Mouse (Mus musculus) megakaryocyte, embryonic 14.5 days (primary cell): ENCODE data around the gene Clip3. TPM values are rescaled to one million over a fixed set of nuclear protein-coding genes. Genes with fewer than 3 reads are reported as not detected.

ENCODE experiments used
- H3K27me3 ChIP-seq: replicated peaks from 2 replicates; pipeline ENCODE3; 2012; ENCODE audit warnings: inconsistent platforms
- H3K36me3 ChIP-seq: replicated peaks from 2 replicates; pipeline ENCODE3; 2012; ENCODE audit warnings: low read length, inconsistent platforms, mixed read lengths
- H3K4me1 ChIP-seq: 2 replicates; pipeline ENCODE4 v1.6.1; 2012; ENCODE audit warnings: inconsistent platforms
- H3K4me3 ChIP-seq: replicated peaks from 2 replicates; pipeline ENCODE3; 2012; ENCODE audit warnings: moderate library complexity, mild to moderate bottlenecking, inconsistent platforms
- H3K9me3 ChIP-seq: 2 replicates; pipeline ENCODE4 v1.6.1; 2012; ENCODE audit warnings: inconsistent platforms
- FLI1 ChIP-seq: IDR thresholded peaks from 2 replicates; pipeline ENCODE4 v1.6.1; 2012; ENCODE audit warnings: low read length, inconsistent platforms, mixed read lengths
- GATA1 ChIP-seq: IDR thresholded peaks from 3 replicates; pipeline ENCODE4 v1.6.1; 2012; ENCODE audit warnings: mixed read lengths, low read length, inconsistent platforms, borderline replicate concordance
- polyA plus RNA-seq: library from polyadenylated mRNA; stranded (reverse); fragments of >175 nt; gene quantifications from 2 replicates; pipeline ENCODE4 v1.2.3, GENCODE M21; 2012; ENCODE audit warnings: low replicate concordance; ENCODE audit not compliant: insufficient read depth

The Clip3 gene
- polyA plus RNA-seq, 1 experiment: 0.34 TPM

GRCm38 (mm10) chr7:30336384-30336783 lies 44.9 kb downstream of the Clip3 start:
- no peak for TF ChIP-seq FLI1
- no peak for TF ChIP-seq GATA1
- H3K27me3 ChIP-seq: peaks cover 68% of the 10 kb centered on the region

GRCm38 (mm10) chr7:30339432-30340109 lies 48.0 kb downstream of the Clip3 start:
- H3K4me3 ChIP-seq: no peak overlapping the region
- no peak for TF ChIP-seq GATA1
- no peak for TF ChIP-seq FLI1
- peaks cover 9% of the 10 kb centered on the region; the same call in 1 of the 2 replicates for H3K4me1 ChIP-seq
- no peaks in the 10 kb centered on the region for H3K9me3 ChIP-seq
- peaks cover 64% of the 10 kb centered on the region for H3K27me3 ChIP-seq
- no peaks in the 10 kb centered on the region for H3K36me3 ChIP-seq

More at GRCm38 (mm10) chr7:30336384-30336783, 44.9 kb downstream of the Clip3 start:
- H3K36me3 ChIP-seq: no peaks in the 10 kb centered on the region
- H3K4me1 ChIP-seq: peaks cover 41% of the 10 kb centered on the region
- H3K9me3 ChIP-seq: no peaks in the 10 kb centered on the region
- H3K4me3 ChIP-seq: no peak overlapping the region

- H3K27me3 ChIP-seq: peaks cover 66% of the 10 kb centered on the region
- H3K36me3 ChIP-seq: no peaks in the 10 kb centered on the region
- TF ChIP-seq GATA1 (no peak), FLI1 (no peak)
- H3K4me3 ChIP-seq: no peak overlapping the region
- peaks cover 11% of the 10 kb centered on the region for H3K4me1 ChIP-seq
- H3K9me3 ChIP-seq: no peaks in the 10 kb centered on the region
These were observed 55.3 kb downstream of the Clip3 start for GRCm38 (mm10) chr7:30346635-30347379.

GRCm38 (mm10) chr7:30347828-30348227 lies 56.3 kb downstream of the Clip3 start:
- no peaks in the 10 kb centered on the region for H3K36me3 ChIP-seq
- H3K9me3 ChIP-seq: no peaks in the 10 kb centered on the region
- no peak overlapping the region for H3K4me3 ChIP-seq
- H3K4me1 ChIP-seq: peaks cover 11% of the 10 kb centered on the region
- peaks cover 72% of the 10 kb centered on the region for H3K27me3 ChIP-seq
- TF ChIP-seq FLI1 (no peak), GATA1 (no peak)

- H3K27me3 ChIP-seq: peaks cover 90% of the 10 kb centered on the region
- H3K4me1 ChIP-seq: peaks cover 2% of the 10 kb centered on the region; the same call in 1 of the 2 replicates
- H3K36me3 ChIP-seq: no peaks in the 10 kb centered on the region
- H3K9me3 ChIP-seq: no peaks in the 10 kb centered on the region
- H3K4me3 ChIP-seq: no peak overlapping the region
- no peak for TF ChIP-seq FLI1
- no peak for TF ChIP-seq GATA1
These were observed 61.8 kb downstream of the Clip3 start for GRCm38 (mm10) chr7:30353279-30353822.

DNA sequence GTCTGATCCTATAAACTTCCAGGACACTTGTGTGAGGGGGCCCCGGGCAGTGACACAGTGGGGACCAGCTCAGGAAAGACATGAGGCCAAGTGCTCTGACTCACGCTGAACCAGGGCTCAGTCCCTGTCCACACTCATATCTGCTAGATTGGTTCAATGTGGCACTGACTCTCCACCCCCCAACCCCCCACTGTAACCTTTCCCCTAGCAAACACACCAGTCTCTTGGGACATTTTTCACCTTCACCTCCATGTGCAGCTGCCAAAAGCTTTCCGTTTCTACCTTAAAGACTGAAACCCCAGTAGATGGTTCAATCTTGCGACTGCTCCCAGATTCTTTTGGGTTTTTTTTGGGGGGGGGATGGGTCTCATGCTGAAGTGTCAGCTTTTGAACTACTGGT lies 62.5 kb downstream of the Clip3 start:
- Histone ChIP-seq H3K27me3 (peaks cover 87% of the 10 kb centered on the region), H3K9me3 (no peaks in the 10 kb centered on the region), H3K4me3 (no peak overlapping the region), H3K36me3 (no peaks in the 10 kb centered on the region), H3K4me1 (no peaks in the 10 kb centered on the region)
- TF ChIP-seq GATA1 (no peak), FLI1 (no peak)

Other genes with a start within 250 kb of the Clip3 start
- gene Zfp14, start 240.3 kb upstream of the Clip3 start, polyA plus RNA-seq: not detected in 2 replicates
- 0.21 TPM in 1 of 2 replicates, not detected in the other for gene Zfp82, start 218.8 kb upstream of the Clip3 start, polyA plus RNA-seq
- not detected in 2 replicates for gene Gm26920, start 201.3 kb upstream of the Clip3 start, polyA plus RNA-seq
- gene Zfp566, start 201.2 kb upstream of the Clip3 start, polyA plus RNA-seq: 0.37 TPM in 1 of 2 replicates, not detected in the other
- gene Zfp260, start 197.0 kb upstream of the Clip3 start, polyA plus RNA-seq: 0.26 TPM in 1 of 2 replicates, not detected in the other
- not detected in 2 replicates for gene Zfp382, start 169.8 kb upstream of the Clip3 start, polyA plus RNA-seq
- gene Zfp146, start 122.0 kb upstream of the Clip3 start, polyA plus RNA-seq: 2.6 TPM in 1 of 2 replicates, not detected in the other
- 2.4 TPM in 1 of 2 replicates, not detected in the other for gene Cox7a1, start 107.6 kb upstream of the Clip3 start, polyA plus RNA-seq
- gene Capns1, start 92.9 kb upstream of the Clip3 start, polyA plus RNA-seq: 122 and 208 TPM in 2 replicates
- 13.7 and 67.3 TPM in 2 replicates for gene Polr2i, start 59.8 kb upstream of the Clip3 start, polyA plus RNA-seq
- gene Tbcb, start 59.5 kb upstream of the Clip3 start, polyA plus RNA-seq: 21.7 and 73.2 TPM in 2 replicates
- gene Ovol3, start 56.0 kb upstream of the Clip3 start, polyA plus RNA-seq: not detected in 2 replicates
- not detected in 2 replicates for gene Thap8, start 11.6 kb upstream of the Clip3 start, polyA plus RNA-seq
- 35.7 and 93.0 TPM in 2 replicates for gene Wdr62, start 11.3 kb upstream of the Clip3 start, polyA plus RNA-seq
- 78.7 and 108 TPM in 2 replicates for gene Alkbh6, start 17.0 kb downstream of the Clip3 start, polyA plus RNA-seq
- gene Syne4, start 23.1 kb downstream of the Clip3 start, polyA plus RNA-seq: 2.6 TPM in 1 of 2 replicates, not detected in the other
- 0.25 TPM in 1 of 2 replicates, not detected in the other for gene E130208F15Rik, start 30.0 kb downstream of the Clip3 start, polyA plus RNA-seq
- gene Sdhaf1, start 32.2 kb downstream of the Clip3 start, polyA plus RNA-seq: 9.8 and 13.7 TPM in 2 replicates
- gene Lrfn3, start 71.0 kb downstream of the Clip3 start, polyA plus RNA-seq: not detected in 2 replicates
- gene Tyrobp, start 122.0 kb downstream of the Clip3 start, polyA plus RNA-seq: 20.9 and 273 TPM in 2 replicates
- gene Hcst, start 128.1 kb downstream of the Clip3 start, polyA plus RNA-seq: 11.1 and 14.2 TPM in 2 replicates
- 8.3 and 10.0 TPM in 2 replicates for gene Nfkbid, start 130.0 kb downstream of the Clip3 start, polyA plus RNA-seq
- gene Aplp1, start 153.8 kb downstream of the Clip3 start, polyA plus RNA-seq: 2.1 and 5.5 TPM in 2 replicates
- not detected in 2 replicates for gene Kirrel2, start 166.0 kb downstream of the Clip3 start, polyA plus RNA-seq
- not detected in 2 replicates for gene Nphs1, start 166.6 kb downstream of the Clip3 start, polyA plus RNA-seq
- not detected in 2 replicates for gene Prodh2, start 201.9 kb downstream of the Clip3 start, polyA plus RNA-seq
- 12.9 and 43.1 TPM in 2 replicates for gene Arhgap33, start 243.3 kb downstream of the Clip3 start, polyA plus RNA-seq